Mouse (Mus musculus) retina, postnatal 7 days (tissue): ENCODE results near the gene Arsa.
"Not testable (repeated sequence)": the region's sequence is repeated elsewhere in the genome, so short reads cannot be mapped to it uniquely, and the experiment has no call there.

Experiments
- DNase-seq: peaks from one replicate; pipeline ENCODE4 v3.0.0-alpha.2; 2012; ENCODE audit warnings: low read depth, low spot score

Gene Arsa

DNA sequence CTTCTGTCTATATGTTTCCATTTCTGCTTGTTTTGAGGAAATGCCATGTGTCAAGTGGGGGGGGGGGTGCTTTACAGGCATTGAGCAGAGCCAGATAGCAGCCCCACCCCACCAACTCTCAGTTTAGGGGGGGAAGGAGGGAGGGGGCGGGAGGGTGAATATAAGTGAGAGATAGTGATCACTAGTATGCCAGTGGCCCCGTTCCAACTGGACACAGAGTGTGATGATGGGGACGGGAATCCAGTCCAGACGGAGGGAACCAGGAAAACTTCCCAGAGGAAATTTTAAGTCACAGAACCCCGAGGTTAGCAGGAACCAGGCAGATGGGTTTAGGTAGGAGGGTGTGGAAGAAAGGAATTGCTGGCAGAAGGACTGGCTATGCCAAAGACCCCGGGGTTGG is 21.6 kb downstream of the Arsa start:
- DNase-seq = no peak

DNA sequence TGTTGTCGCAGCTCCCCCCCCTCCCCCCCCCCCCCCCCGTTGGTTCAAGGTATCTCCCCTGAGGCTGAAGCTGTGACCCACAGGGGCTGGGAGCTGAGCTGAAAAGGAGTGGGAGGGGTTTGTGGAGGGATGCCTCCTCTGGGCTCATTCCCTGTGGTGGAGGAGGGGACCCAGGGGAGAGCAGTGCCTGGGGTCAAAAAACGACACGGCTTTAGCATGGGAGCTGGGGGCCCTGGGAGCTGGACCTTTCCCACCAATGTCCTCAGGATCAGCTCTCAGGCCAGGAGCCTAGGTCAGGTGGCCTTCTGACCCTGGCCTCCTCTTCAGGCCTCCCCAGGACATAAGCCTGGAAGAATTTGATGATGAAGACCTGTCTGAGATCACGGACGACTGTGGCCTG is 22.4 kb downstream of the Arsa start:
- no peak for DNase-seq

DNA sequence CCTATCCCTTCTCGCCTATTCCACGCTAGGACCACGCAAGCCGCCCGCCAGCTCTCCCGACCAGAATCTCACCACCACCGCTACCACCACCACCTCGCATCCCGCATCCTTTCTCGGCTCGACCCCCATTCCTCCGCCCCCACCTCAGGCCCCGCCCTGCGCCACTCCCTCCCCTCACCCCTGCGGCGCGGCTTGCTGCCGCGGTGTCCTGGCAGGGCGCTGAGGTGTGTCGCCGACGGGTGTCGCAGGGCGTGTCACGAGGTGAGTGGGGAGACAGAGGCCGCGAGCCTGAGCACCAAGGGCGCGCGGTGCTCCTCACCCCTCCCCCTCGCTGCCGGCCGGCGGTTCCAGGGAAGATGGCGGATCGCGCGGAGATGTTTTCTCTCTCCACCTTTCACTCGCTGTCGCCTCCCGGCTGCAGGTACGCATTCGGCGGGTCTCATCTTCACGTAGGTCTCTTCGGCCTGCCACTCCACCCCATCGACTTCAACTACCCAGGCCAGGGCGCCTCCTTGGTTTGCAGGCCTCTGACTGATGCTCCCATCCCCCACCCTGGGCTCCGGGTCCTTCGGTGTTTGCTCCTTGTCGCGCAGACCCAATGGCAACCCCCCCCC is 23.3 kb downstream of the Arsa start, which contains the start of gene Mapk8ip2:
Gene Mapk8ip2 (plus strand): TSS at position 49 of the 614 bp plus-strand sequence.
- DNase-seq = peak; percentile 48

DNA sequence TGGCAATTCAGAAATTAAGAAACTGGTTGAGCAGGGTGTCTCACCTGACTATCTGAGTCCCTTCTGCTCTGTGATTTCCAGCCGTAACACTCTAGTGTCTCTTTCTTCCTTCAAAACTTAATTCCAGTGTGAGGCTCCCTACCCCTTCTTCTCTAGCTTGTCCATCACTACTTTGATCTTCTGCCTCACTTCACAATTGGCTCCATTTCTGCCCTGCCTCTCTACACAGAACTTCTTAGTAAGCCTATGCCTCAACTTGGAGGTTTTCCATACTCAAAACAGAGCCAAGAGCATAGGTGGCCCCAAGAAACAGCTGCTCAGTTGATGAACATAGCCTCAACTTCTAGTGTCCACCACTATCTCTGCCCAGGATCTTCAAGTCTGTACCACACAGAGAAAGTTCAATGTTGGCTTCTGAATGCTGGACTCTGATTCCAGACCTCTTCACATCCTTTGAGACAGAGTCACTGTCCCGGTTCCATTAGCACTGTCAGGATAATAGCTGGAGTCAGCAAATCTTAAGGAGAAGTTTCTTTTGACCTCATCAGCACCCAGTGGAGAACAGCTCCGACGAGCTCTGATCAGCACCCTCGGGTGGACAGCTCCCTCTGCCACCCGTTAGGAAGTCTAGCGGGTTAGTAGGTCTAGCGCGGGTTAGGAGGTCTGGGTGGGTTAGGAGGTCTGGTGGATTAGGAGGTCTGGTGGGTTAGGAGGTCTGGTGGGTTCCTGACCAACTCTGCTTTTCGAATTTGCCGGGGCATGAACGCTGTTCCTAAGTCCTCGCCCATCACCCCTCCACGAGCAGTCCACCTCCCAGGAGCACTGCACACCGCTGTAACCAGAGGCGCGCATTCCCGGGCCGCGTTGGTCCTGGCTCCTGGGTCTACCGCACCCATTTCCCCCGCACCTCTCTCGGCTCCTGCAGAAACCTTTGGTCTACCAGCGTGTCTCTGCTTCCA is 24.0 kb downstream of the Arsa start:
- DNase-seq = peak; percentile 13

DNA sequence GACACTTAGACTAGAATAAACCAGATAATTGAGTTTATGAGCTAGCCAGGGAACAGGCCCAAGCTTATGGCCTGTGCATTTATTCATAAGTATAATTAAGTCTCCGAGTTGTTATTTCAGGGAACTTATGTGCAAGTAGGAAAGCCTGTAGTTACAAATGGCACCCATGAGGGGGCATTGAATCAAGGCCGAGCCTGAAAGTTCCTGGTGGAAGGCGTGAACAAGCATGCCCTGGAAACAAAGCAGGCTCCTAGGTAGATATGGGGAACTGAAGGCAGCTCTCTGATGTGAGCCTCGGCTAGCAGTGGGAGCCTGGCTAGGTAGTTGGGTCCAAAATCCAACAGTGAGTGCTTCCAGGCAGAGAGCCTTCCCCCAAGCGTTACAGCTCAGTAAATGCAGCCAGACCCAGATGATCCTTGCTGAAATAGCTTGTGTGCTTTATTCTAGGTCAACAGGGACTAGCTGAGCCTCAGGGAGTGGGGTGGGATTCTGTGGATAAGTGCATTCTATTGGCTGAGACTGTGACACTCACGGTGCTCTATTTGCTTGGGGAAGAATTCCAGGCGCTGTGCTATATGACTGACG is 34.6 kb downstream of the Arsa start:
- DNase-seq = peak; percentile 5

DNA sequence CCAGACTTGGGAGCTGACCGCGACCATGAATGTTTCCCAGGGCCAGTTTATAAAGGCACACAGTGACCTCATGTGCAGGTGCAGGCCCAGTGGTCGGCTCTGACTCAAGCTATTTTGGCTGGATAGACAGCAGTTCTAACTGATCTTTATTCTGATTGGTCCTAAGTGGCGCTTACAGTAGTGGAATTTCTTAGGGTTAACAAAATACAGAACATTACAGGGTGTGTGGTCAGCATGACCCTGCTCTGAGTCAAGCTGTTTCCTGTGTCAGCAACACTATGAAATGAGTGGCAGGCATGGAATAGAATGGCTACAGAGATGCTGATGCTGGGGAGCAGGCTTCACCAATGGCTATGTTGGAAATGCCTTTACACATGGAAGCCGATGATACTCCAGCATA is 41.3 kb downstream of the Arsa start:
- no peak for DNase-seq

DNA sequence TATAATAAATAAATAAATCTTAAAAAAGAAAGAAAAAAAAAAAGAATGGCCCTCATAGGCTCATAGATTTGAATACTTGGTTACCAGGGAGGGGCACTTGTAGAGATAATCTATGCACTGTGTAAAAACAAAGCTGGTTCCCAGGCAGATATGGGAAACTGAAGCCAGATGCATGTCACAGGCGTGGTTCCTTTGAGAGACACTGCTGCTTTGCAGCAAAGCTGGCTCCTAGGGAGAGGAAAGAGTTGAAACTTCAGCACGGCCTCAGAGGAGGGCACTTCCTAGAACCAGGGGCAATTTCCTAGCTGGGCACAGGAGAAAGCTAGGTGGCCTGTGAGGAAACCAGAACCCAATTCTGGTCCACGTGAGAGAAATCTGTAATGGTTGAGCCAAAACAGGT is 43.1 kb downstream of the Arsa start:
- DNase-seq = no peak

DNA sequence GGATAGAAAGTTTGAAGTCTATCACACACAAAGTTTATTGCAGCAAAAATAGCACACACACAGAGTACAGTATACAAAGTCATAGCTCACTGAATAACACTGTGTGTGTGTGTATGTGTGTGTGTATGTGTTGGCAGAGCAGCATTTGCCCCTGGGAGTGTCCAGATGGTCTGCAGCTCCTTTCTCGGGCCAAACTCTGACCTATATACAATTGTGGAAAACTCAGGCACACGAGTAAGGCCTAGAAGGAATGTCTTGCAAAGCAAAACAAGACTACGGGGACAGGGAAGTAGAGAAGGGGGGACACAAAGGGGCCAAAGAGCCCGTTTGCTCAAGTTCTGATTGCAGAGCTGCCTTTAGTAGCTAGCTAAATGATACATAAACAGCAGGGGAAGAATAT is 44.3 kb downstream of the Arsa start:
- DNase-seq = no peak

DNA sequence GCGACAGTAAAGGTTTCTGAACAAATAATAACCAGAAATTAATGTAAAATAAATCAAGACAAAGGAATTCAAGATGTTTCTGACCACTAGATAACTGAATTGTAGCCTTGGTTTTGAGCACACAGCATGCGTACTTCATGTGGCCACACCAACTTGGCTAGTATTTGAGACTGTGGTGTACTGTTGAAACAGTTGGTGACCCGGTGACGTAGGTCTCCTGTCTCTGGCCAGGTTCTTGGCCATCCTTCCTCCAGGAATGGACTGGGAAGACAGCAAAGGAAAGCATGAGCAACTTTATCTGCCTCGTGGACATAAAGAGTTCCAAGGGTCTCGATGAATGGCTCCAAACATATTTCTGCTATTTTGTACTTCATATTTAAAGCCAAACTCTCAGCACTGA is 45.4 kb downstream of the Arsa start:
- no peak for DNase-seq

DNA sequence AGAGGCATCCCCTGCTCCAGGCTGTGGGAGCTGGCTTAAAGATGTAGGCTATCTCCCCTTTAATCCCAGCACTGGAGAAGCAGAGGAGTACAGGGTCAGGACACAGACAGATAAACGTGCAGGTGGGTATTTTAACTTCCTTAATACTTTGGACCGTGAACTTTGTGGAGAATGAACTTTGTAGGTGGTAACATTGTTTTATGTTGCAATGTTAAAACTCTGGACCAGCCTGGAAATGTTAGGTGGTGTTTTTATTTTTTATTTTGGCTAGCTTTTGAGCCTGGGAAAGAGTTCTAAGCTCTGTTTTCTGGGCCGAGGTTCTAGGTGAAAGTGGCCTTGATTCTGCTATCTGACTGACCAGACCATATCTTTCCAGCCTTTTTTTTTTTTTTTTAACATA is 46.0 kb downstream of the Arsa start:
- DNase-seq = no peak

DNA sequence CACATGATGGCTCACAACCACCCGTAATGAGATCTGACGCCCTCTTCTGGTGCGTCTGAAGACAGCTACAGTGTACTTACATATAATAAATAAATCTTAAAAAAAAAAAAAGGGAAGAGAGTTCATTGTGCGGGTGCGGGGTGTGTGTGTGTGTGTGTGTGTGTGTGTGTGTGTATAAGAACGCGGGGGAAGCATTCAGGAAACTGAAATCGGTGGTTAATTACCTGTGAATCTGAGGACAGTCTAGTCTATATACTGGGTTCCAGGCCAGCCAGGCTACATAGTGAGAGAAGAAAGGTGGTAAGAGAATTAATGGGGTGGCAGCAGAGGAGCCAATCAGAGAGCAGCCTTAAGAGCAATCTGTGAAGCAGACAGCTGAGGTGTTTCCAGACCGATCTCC is 46.5 kb downstream of the Arsa start:
- DNase-seq = not testable (repeated sequence)

DNA sequence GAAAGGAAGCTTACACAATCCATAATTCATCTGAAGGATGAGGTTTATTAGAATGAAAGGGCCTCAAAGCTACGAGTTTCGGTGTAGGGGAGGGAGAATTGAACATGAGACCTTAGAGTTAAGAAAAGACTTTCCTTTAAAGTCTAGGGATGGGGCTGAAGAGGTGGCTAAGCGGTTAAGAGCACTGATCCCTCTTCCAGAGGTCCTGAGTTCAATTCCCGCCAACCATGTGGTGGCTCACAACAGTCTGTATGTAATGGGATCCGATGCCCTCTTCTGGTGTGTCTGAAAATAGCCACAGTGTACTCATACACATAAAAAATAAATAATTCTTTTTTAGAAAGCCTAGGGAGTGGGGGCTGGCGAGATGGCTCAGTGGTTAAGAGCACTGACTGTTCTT is 46.9 kb downstream of the Arsa start:
- no peak for DNase-seq

DNA sequence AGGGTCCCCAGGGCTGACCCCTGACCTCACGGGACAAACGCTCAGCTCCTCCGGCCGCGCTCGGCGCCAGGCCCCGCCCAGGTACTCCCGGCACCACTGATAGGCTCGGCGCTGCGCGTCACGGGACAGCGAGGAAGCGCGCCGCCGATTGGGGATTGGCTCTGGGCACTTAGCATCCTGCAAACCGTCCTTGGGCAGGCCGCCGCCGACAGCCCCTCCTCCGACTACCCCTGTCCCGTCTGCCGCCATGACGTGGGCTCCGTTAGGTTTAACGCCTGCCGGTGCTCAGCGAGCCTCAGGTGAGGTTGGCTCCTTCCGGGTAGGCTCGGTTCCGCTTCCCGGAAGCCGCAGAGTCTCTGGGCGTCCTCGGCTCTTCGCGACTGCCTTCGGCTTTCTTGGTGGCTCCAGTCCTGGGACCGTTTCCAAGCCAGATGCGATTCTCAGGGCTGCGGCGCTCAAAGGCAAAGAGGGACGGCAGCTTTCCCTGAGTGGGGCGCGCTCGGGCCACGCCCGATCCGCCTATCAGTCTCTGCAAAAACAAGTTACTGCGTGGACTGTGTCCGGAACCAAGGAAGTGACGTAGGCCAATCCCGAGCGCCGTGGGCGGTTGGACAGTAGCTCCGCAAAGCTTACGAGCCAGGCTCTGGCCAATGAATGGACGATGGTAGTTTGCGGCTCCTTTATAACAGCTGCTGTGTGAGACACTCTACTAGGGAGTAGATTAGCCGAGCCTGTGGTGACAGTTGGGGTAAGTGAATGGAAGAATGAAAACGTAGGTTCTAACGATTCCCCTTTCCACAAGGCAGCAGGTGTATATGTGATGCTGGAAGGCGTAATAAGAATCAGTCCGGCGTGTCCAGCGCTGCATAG is 47.6 kb downstream of the Arsa start, which contains the start of the genes C730034F03Rik, Gm44502 and Chkb:
Gene C730034F03Rik (plus strand): TSS at position 238 of the 870 bp plus-strand sequence.
Gene Gm44502 (minus strand): TSS at position 345 of the 870 bp plus-strand sequence.
Gene Chkb (minus strand): TSS at position 557 of the 870 bp plus-strand sequence.
- peak; percentile 87 for DNase-seq

DNA sequence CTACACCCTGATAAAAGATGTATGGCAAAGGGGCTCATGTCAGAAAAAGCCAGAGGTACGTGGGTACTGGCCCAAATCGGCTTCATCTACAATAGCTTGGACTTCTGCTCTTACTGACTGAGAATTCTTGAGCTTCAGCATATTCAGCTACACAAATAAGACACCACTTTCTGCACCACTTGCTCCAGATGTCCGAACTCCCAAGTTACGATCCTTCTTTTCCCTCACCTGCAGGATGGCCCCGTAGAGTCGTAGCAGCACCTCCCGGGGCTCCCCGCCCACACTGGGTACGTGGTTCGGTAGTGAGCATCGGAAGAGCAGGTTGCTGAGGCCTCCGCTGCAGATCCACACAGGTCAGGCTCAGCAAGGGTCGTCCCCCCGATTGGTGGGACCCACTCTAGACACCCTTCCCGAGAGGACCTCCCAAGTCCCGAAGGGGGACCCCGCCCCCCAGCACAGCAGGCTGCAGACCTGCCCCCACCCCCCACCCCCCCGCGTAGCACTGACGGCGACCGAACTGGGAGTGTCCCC is 48.3 kb downstream of the Arsa start:
- no peak for DNase-seq

DNA sequence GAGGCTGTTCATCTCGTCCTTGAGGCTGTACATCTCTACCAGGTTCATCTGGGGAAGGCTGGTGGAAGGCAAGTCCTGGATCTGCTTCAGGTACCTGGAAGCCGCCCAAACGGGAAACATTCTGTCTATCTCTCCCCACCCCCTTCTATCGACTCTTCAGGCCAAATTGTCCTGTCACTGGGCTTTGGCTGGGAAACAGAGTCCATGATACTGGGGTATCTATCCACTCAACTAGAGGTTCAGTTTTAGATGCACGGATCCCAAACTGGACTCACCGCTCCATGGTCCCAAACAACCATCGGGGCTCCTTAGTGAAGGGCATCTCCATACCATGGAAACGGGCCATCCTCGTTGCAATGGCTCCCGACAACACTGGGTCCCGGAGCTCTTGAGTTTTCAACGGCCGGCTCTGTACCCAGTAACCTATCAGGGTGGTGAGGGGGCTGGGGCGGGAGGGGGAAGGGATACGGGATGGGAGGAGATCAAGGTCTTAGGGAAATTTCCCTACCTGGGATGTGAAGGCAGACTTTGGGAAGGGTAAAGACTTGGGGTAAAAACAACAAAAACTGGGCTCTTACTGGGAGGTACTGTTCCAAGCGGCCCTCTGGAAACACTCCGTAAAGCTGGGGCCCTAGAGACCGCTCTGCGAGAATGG is 49.0 kb downstream of the Arsa start:
- DNase-seq = no peak

DNA sequence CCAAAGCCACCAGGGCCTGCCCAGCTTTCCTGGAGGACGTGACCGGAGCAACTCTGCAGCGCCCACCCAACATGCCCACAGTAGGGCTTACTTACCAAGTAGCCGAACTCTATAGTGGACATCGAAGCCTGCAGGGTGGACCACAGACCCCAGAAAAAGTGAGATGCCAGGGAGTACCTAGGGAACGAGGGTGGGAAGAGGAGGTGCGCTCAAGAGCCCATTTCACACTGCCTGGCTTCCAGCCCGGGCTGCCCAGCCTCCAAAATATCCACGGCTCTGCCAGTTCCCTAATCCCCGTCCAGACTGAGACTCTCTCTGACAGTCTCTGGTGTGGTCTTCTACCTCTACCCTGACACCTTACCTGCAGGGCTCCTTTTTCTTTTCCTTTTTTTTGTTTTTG is 50.5 kb downstream of the Arsa start:
- no peak for DNase-seq

DNA sequence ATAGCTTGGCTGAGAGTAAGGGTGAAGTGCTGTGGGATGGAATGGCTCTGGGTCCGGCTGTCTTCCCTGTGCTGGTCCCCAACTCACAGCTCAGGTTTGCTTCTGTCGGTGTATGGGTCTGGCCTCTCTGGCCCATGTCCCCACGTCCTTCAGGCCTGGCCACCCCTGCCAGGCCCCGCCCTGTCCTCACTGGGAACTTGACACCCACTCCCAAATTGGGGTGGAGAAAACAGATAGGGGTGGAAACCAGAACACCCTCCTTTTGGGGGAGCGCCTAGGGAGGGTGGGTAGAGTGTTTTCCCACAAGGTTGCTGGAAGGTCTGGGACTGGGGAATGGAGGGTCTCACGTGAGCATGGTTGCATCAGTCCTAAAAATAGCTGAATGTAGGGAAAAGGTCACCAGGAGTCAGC is 51.5 kb downstream of the Arsa start, which contains the start of gene Cpt1b:
Gene Cpt1b (minus strand): TSS at position 153 of the 411 bp plus-strand sequence.
- no peak for DNase-seq

DNA sequence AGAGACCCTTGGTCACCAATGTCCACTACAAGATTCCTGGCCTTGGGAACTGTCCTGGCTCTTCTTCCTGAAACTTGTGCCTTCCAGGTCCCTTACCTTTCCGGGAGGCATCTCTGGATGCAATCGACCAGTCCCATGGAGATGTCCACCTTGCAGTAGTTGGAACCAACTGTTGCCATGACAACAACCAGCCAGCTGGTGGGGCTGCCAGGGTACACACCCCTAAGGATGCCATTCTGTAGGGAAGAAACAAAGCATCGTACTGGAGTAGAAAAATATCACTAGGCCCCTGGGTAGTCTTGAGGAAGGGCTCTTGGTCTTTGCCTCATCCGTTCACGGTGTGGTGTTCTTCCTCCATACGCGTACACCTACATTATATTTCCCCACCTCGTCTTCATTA is 52.6 kb downstream of the Arsa start:
- DNase-seq = no peak
